Mouse (Mus musculus) R1 (cell line): Measurements from ENCODE around the gene Ube4a.

Source experiments
- DNase-seq: peaks from one replicate; pipeline ENCODE4 v3.0.0-alpha.2; 2018; ENCODE audit warnings: low read depth, low spot score

The Ube4a gene

GRCm38 (mm10) chr9:44903856-44904255, 61.5 kb downstream of the Ube4a start:
- DNase-seq: no peak

GRCm38 (mm10) chr9:44900402-44900801, 65.0 kb downstream of the Ube4a start:
- DNase-seq: no peak

- no peak for DNase-seq
These were observed 65.7 kb downstream of the Ube4a start for GRCm38 (mm10) chr9:44899716-44900115.

GRCm38 (mm10) chr9:44897024-44897423, 68.4 kb downstream of the Ube4a start:
- no peak for DNase-seq

GRCm38 (mm10) chr9:44892664-44893063, 72.7 kb downstream of the Ube4a start:
- DNase-seq: peak; percentile 34

- DNase-seq: peak; percentile 79
These were observed 74.2 kb downstream of the Ube4a start for GRCm38 (mm10) chr9:44891210-44891609.

- no peak for DNase-seq
These were observed 75.3 kb downstream of the Ube4a start for GRCm38 (mm10) chr9:44890122-44890521.

GRCm38 (mm10) chr9:44888114-44888624, 77.2 kb downstream of the Ube4a start:
- no peak for DNase-seq

GRCm38 (mm10) chr9:44882981-44883569, 82.3 kb downstream of the Ube4a start:
- DNase-seq: no peak

GRCm38 (mm10) chr9:44882436-44882980, 82.9 kb downstream of the Ube4a start:
- DNase-seq: peak; percentile 93

GRCm38 (mm10) chr9:44881941-44882435, 83.4 kb downstream of the Ube4a start:
- peak; percentile 92 for DNase-seq

- DNase-seq: peak; percentile 97
These were observed 84.1 kb downstream of the Ube4a start, which contains the start of gene Kmt2a for GRCm38 (mm10) chr9:44881221-44881871. Gene Kmt2a, minus strand, starts transcription at chr9:44881296.

GRCm38 (mm10) chr9:44880309-44881081, 84.9 kb downstream of the Ube4a start:
- DNase-seq: peak; percentile 48

GRCm38 (mm10) chr9:44879694-44880271, 85.6 kb downstream of the Ube4a start:
- no peak for DNase-seq

GRCm38 (mm10) chr9:44878776-44879500, 86.5 kb downstream of the Ube4a start:
- DNase-seq: no peak

GRCm38 (mm10) chr9:44877686-44878085, 87.7 kb downstream of the Ube4a start:
- DNase-seq: no peak

GRCm38 (mm10) chr9:44875476-44875875, 89.9 kb downstream of the Ube4a start:
- DNase-seq: no peak

GRCm38 (mm10) chr9:44874198-44874597, 91.2 kb downstream of the Ube4a start:
- no peak for DNase-seq

GRCm38 (mm10) chr9:44873665-44874064, 91.7 kb downstream of the Ube4a start:
- no peak for DNase-seq
